In the genomic region with DNA sequence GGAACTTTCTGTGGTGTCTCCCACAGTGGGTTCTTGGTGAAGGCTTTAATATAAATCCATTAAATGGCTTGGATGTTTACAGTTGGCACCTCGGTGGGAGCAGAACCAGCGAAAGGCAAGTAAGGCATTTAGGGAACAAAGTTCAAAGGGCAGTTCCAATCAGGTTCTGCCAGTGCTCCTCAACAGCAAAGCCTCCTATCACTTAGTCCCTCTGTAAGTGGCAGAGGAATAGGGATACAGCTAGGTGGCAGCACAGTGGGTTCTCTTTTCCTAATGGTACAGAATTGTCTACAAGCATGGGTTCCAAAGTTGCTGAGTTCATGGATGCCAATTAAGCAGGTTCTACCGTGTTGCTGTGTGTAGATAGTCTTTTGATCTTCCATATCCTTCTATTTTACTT, we compare ENCODE assay signal across 11 mouse cellular contexts. TPM values are rescaled to one million over a fixed set of nuclear protein-coding genes. Genes with fewer than 3 reads are reported as not detected.
DNase-seq lines count a peak whose midpoint lies in the region; ATAC-seq and TF ChIP-seq lines count a peak whose summit lies in the region.
"Had no signal": no experiment of that assay in that cellular context is flagged by ENCODE, and none has a peak within 500 bp of the region (broad histone marks: within the 10 kb centered on the region; RNA-seq: fewer than 3 reads in every experiment).

No protein-coding gene starts in this region.

- H3K4me3 ChIP-seq in kidney, embryonic 14.5 days (ENCODE audit: low read length): no peak overlapping the region
- H3K4me3 ChIP-seq in E14TG2a.4 (replicated peaks; ENCODE audit: low read length): no peak overlapping the region
- no peak overlapping the region for H3K4me3 ChIP-seq in liver, embryonic 12.5 days

- TF ChIP-seq CTCF in E14TG2a.4 (conservative IDR thresholded peaks at IDR 0.05; ENCODE audit: low read length): peak; percentile 13; the same call in 1 of the 2 replicates

- no peaks in the 10 kb centered on the region for H3K27me3 ChIP-seq in kidney, embryonic 14.5 days (ENCODE audit: control insufficient read depth, insufficient read depth, low read length)
- H3K27me3 ChIP-seq in E14TG2a.4 (ENCODE audit: insufficient read depth, low read length): peaks cover 14% of the 10 kb centered on the region
- H3K27me3 ChIP-seq in liver, embryonic 12.5 days (replicated peaks): no peaks in the 10 kb centered on the region
- H3K27me3 ChIP-seq: heart, embryonic 15.5 days; neural tube, embryonic 12.5 days had no signal

- no peak overlapping the region for H3K9ac ChIP-seq in kidney, embryonic 14.5 days (ENCODE audit: low read depth, low read length)
- no peak overlapping the region for H3K9ac ChIP-seq in liver, embryonic 12.5 days

- no peaks in the 10 kb centered on the region for H3K9me3 ChIP-seq in kidney, embryonic 14.5 days (ENCODE audit: control insufficient read depth, low read length)
- no peaks in the 10 kb centered on the region for H3K9me3 ChIP-seq in E14TG2a.4 (ENCODE audit: low read length)
- no peaks in the 10 kb centered on the region for H3K9me3 ChIP-seq in liver, embryonic 12.5 days (replicated peaks)
- H3K9me3 ChIP-seq: G1E; heart, embryonic 15.5 days; neural tube, embryonic 12.5 days had no signal

- H3K36me3 ChIP-seq in kidney, embryonic 14.5 days (ENCODE audit: control insufficient read depth, insufficient read depth, low read length): no peaks in the 10 kb centered on the region
- H3K36me3 ChIP-seq in E14TG2a.4 (ENCODE audit: insufficient read depth, low read length): no peaks in the 10 kb centered on the region
- H3K36me3 ChIP-seq in liver, embryonic 12.5 days: no peaks in the 10 kb centered on the region
- H3K36me3 ChIP-seq: G1E; heart, embryonic 15.5 days; neural tube, embryonic 12.5 days had no signal

- H3K4me2 ChIP-seq in kidney, embryonic 14.5 days (replicated peaks; ENCODE audit: low read depth, low read length): no peak overlapping the region
- peak overlapping the region; percentile 86; the same call in 1 of the 2 replicates for H3K4me2 ChIP-seq in liver, embryonic 12.5 days

- no peak for ATAC-seq in kidney, embryonic 14.5 days (ENCODE audit: low FRiP score, low TSS enrichment)
- no peak for ATAC-seq in liver, embryonic 12.5 days

- peaks cover 6% of the 10 kb centered on the region; the same call in 1 of the 2 replicates for H3K4me1 ChIP-seq in kidney, embryonic 14.5 days (ENCODE audit: control insufficient read depth, insufficient read depth, low read length)
- H3K4me1 ChIP-seq in E14TG2a.4 (replicated peaks; ENCODE audit: low read depth, low read length): peaks cover 17% of the 10 kb centered on the region
- H3K4me1 ChIP-seq in liver, embryonic 12.5 days: peaks cover 57% of the 10 kb centered on the region

- DNase-seq in kidney, adult 18-20 months: peak; percentile 29
- DNase-seq in c-Kit-positive CD71-positive TER-119-negative erythroid progenitor cells, embryonic 14.5 days (ENCODE audit: low read depth): peak; percentile 25
- DNase-seq in adrenal gland, adult 18-20 months (ENCODE audit: low spot score in 2 of 2): no peak
- DNase-seq in frontal cortex, postnatal 25 days (ENCODE audit: low spot score in 2 of 2): no peak
- DNase-seq: right cerebral cortex, postnatal 14 days had no signal

- no peak overlapping the region for H3K27ac ChIP-seq in kidney, embryonic 14.5 days (ENCODE audit: low read depth, low read length)
- H3K27ac ChIP-seq in liver, embryonic 12.5 days: no peak overlapping the region; the same call in 1 of the 2 replicates
- H3K27ac ChIP-seq: neural tube, embryonic 12.5 days had no signal

- WGBS in kidney, embryonic 14.5 days: 58% methylated on average over 3 of the region's 3 CpGs
- 39% methylated on average over 3 of the region's 3 CpGs for WGBS in liver, embryonic 12.5 days (ENCODE audit: insufficient replicate concordance)

RNA-seq across cellular contexts. Expression of a gene that starts 1.0 kb away (rescaled TPM):
- 1.1 and 1.9 TPM in 2 replicates for polyA plus RNA-seq in kidney, embryonic 14.5 days (2014; fragmentation: Nextera tagmentation; extraction: Ambion mirVana)
- 5.0 TPM in 2 replicates for polyA plus RNA-seq in liver, embryonic 12.5 days (2016; fragmentation: Nextera tagmentation; extraction: Ambion mirVana)
- 10 to 100 TPM; 31.4 to 36.6 TPM for total RNA-seq in adrenal gland, adult 18-20 months (2021)

RNA-seq across cellular contexts. Expression of a gene that starts 5.6 kb away (rescaled TPM):
- polyA plus RNA-seq in kidney, embryonic 14.5 days (2014; fragmentation: Nextera tagmentation; extraction: Ambion mirVana): 0.60 and 1.2 TPM in 2 replicates
- polyA plus RNA-seq in liver, embryonic 12.5 days (2016; fragmentation: Nextera tagmentation; extraction: Ambion mirVana): 0.35 and 0.41 TPM in 2 replicates
- under 1 TPM; 0.70 to 0.77 TPM for total RNA-seq in adrenal gland, adult 18-20 months (2021)

Comparison
In these comparisons a context has a peak if more than half of its experiments do, and no peak if none do; other contexts are left out.
1. DNase-seq: peak in kidney, adult 18-20 months (single experiment) and c-Kit-positive CD71-positive TER-119-negative erythroid progenitor cells, embryonic 14.5 days (single experiment); none in adrenal gland, adult 18-20 months (0 of 2) and frontal cortex, postnatal 25 days (0 of 2).